Mouse (Mus musculus) olfactory bulb, adult 2 months (tissue): Measurements from ENCODE around the gene Kcnh3.

Experiments
- CTCF ChIP-seq: fragments of 200-500 bp; IDR thresholded peaks from 2 replicates; pipeline ENCODE4 v1.5.1; 2012; ENCODE audit warnings: low read depth, mild to moderate bottlenecking, low read length, moderate library complexity; ENCODE audit not compliant: insufficient read depth
- POLR2A ChIP-seq: fragments of 200-500 bp; IDR thresholded peaks from 2 replicates; pipeline ENCODE4 v1.6.1; 2012; ENCODE audit warnings: mild to moderate bottlenecking, low read depth, low read length, moderate library complexity; ENCODE audit not compliant: insufficient read depth

GRCm38 (mm10) chr15:99221315-99221952 lies 3.2 kb upstream of the Kcnh3 start:
- TF ChIP-seq CTCF (no peak), POLR2A (no peak)
